Mouse (Mus musculus) right cerebral cortex, postnatal 10 days (tissue): ENCODE results near the gene Igf1r.

Experiments used
- DNase-seq, 2 experiments: peaks; one replicate each; pipeline ENCODE4 v3.0.0; 2021; ENCODE audit warnings: low spot score in 2 of 2

The Igf1r gene

GRCm38 (mm10) chr7:68119605-68120004, 167.0 kb downstream of the Igf1r start:
- DNase-seq = no peak

GRCm38 (mm10) chr7:68122418-68122817, 169.8 kb downstream of the Igf1r start:
- no peak for DNase-seq

- DNase-seq = no peak
These were observed 172.7 kb downstream of the Igf1r start for GRCm38 (mm10) chr7:68125347-68125746.

GRCm38 (mm10) chr7:68127799-68128261, 175.2 kb downstream of the Igf1r start:
- DNase-seq = peak; percentile 74 to 75

GRCm38 (mm10) chr7:68128271-68128674, 175.6 kb downstream of the Igf1r start:
- DNase-seq = no peak

GRCm38 (mm10) chr7:68129077-68129511, 176.5 kb downstream of the Igf1r start:
- DNase-seq = peak; percentile 100

GRCm38 (mm10) chr7:68129546-68130253, 177.1 kb downstream of the Igf1r start:
- DNase-seq = peak; percentile 93 to 94

GRCm38 (mm10) chr7:68130950-68131580, 178.4 kb downstream of the Igf1r start:
- DNase-seq = no peak

- no peak for DNase-seq
These were observed 181.1 kb downstream of the Igf1r start for GRCm38 (mm10) chr7:68133679-68134078.

GRCm38 (mm10) chr7:68134948-68135347, 182.3 kb downstream of the Igf1r start:
- DNase-seq = no peak

GRCm38 (mm10) chr7:68136056-68136455, 183.4 kb downstream of the Igf1r start:
- DNase-seq = no peak

- no peak for DNase-seq
These were observed 186.8 kb downstream of the Igf1r start for GRCm38 (mm10) chr7:68139384-68139783.

- DNase-seq = no peak
These were observed 187.6 kb downstream of the Igf1r start for GRCm38 (mm10) chr7:68140041-68140807.

GRCm38 (mm10) chr7:68144266-68144665, 191.6 kb downstream of the Igf1r start:
- no peak for DNase-seq

- no peak for DNase-seq
These were observed 195.8 kb downstream of the Igf1r start for GRCm38 (mm10) chr7:68148297-68149048.

- DNase-seq = no peak
These were observed 199.3 kb downstream of the Igf1r start for GRCm38 (mm10) chr7:68151892-68152291.

- no peak for DNase-seq
These were observed 199.8 kb downstream of the Igf1r start for GRCm38 (mm10) chr7:68152458-68152857.

- DNase-seq = peak in 1 of 2 experiments; percentile 59
These were observed 200.6 kb downstream of the Igf1r start for GRCm38 (mm10) chr7:68153269-68153668.

- no peak for DNase-seq
These were observed 202.0 kb downstream of the Igf1r start for GRCm38 (mm10) chr7:68154588-68154987.

GRCm38 (mm10) chr7:68160094-68160791, 207.6 kb downstream of the Igf1r start:
- no peak for DNase-seq

- no peak for DNase-seq
These were observed 211.4 kb downstream of the Igf1r start for GRCm38 (mm10) chr7:68164074-68164473.
